31 mouse cellular contexts compared by ENCODE assay signal in the genomic region with DNA sequence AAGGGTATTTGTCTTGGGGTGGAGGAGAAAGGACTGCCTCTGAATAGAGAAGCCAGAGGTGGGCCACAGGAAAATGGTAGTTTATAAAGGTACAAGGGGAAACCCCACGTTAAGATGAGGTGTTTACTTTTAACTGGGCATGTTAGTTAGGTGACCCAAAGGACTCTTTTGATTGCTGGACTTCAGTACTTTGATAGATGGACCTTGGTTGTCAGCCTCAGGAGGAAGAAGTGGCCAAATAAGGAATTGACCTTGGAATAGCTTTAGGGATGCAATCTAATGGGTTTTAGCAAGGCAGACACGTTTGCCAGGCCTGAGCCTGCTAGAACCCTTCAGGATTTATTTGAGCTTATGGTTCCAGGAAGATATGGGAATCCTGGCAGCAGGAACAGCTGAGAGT.
"Had no signal": no experiment of that assay in that cellular context is flagged by ENCODE, and none has a peak within 500 bp of the region (broad histone marks: within the 10 kb centered on the region; RNA-seq: fewer than 3 reads in every experiment).

No protein-coding gene starts in this region.

- H3K9me3 ChIP-seq: limb, embryonic 10.5 days; limb, embryonic 12.5 days; limb, embryonic 13.5 days; limb, embryonic 15.5 days; liver, embryonic 13.5 days; liver, embryonic 15.5 days; lung, embryonic 15.5 days; midbrain, embryonic 10.5 days; midbrain, embryonic 12.5 days; midbrain, embryonic 13.5 days; midbrain, embryonic 15.5 days; neural tube, embryonic 12.5 days; neural tube, embryonic 13.5 days had no signal

- H3K27ac ChIP-seq: left cerebral cortex, adult 2 months; limb, embryonic 10.5 days; limb, embryonic 12.5 days; limb, embryonic 13.5 days; limb, embryonic 15.5 days; liver, embryonic 13.5 days; liver, embryonic 14.5 days; liver, embryonic 15.5 days; lung, embryonic 15.5 days; macrophage; midbrain, embryonic 10.5 days; midbrain, embryonic 12.5 days; midbrain, embryonic 13.5 days; midbrain, embryonic 15.5 days; neural tube, embryonic 12.5 days; neural tube, embryonic 13.5 days had no signal

- DNase-seq: left cerebral cortex, postnatal 4 days; liver; liver, embryonic 13.5 days; liver, postnatal 0 days; lung, adult 18-20 months; lung, embryonic 14.5 days; lung, postnatal 10 days; lung, postnatal 14 days; lung, postnatal 36 days; lung, postnatal 4 days; midbrain, embryonic 14.5 days had no signal

- H3K27me3 ChIP-seq: limb, embryonic 12.5 days; limb, embryonic 13.5 days; limb, embryonic 15.5 days; liver, embryonic 13.5 days; liver, embryonic 15.5 days; lung, embryonic 15.5 days; midbrain, embryonic 12.5 days; midbrain, embryonic 13.5 days; midbrain, embryonic 15.5 days; neural tube, embryonic 12.5 days; neural tube, embryonic 13.5 days had no signal

- H3K4me2 ChIP-seq: limb, embryonic 12.5 days; limb, embryonic 13.5 days; limb, embryonic 15.5 days; liver, embryonic 11.5 days; liver, embryonic 13.5 days; liver, embryonic 15.5 days; lung, embryonic 14.5 days; lung, embryonic 15.5 days; midbrain, embryonic 11.5 days; midbrain, embryonic 12.5 days; midbrain, embryonic 13.5 days; midbrain, embryonic 15.5 days; neural tube, embryonic 12.5 days; neural tube, embryonic 13.5 days had no signal

- ATAC-seq: liver, postnatal 0 days; lung, postnatal 0 days; midbrain, embryonic 13.5 days; midbrain, embryonic 15.5 days; midbrain, embryonic 16.5 days had no signal

- H3K4me3 ChIP-seq: left cerebral cortex, adult 2 months; limb, embryonic 10.5 days; limb, embryonic 12.5 days; limb, embryonic 13.5 days; limb, embryonic 15.5 days; liver, embryonic 13.5 days; liver, embryonic 15.5 days; lung, embryonic 15.5 days; megakaryocyte, embryonic 14.5 days; midbrain, embryonic 10.5 days; midbrain, embryonic 12.5 days; midbrain, embryonic 13.5 days; midbrain, embryonic 15.5 days; neural tube, embryonic 12.5 days; neural tube, embryonic 13.5 days had no signal

- H3K36me3 ChIP-seq: limb, embryonic 12.5 days; limb, embryonic 13.5 days; limb, embryonic 15.5 days; liver, embryonic 13.5 days; liver, embryonic 15.5 days; lung, embryonic 15.5 days; midbrain, embryonic 15.5 days had no signal

- H3K9ac ChIP-seq: limb, embryonic 12.5 days; limb, embryonic 13.5 days; limb, embryonic 15.5 days; liver, embryonic 13.5 days; liver, embryonic 14.5 days; liver, embryonic 15.5 days; liver, postnatal 0 days; lung, embryonic 14.5 days; lung, embryonic 15.5 days; midbrain, embryonic 12.5 days; midbrain, embryonic 13.5 days; midbrain, embryonic 15.5 days; neural tube, embryonic 12.5 days; neural tube, embryonic 13.5 days had no signal

- H3K4me1 ChIP-seq: limb, embryonic 10.5 days; limb, embryonic 12.5 days; limb, embryonic 13.5 days; limb, embryonic 15.5 days; megakaryocyte, embryonic 14.5 days; midbrain, embryonic 10.5 days; midbrain, embryonic 12.5 days; midbrain, embryonic 13.5 days; midbrain, embryonic 15.5 days; neural tube, embryonic 12.5 days; neural tube, embryonic 13.5 days had no signal
